Mouse (Mus musculus) hematopoietic stem cell, adult 5-6 weeks (primary cell): ENCODE measurements at regions not wholly inside any gene's neighbourhood (a gene's known extent, or its start where the extent isn't known, plus 50 kb on each side); places are given as distances from the start of the nearest gene placed in this dataset.
"Not testable (repeated sequence)": the region's sequence is repeated elsewhere in the genome, so short reads cannot be mapped to it uniquely, and the experiment has no call there.

Experiments used
- ATAC-seq, 2 experiments: fragments of 125-278 bp in 1 of 2; replicated peaks in 1 of 2; 2 replicates each; pipeline ENCODE4 v1.8.0; 2016 to 2017; ENCODE audit warnings: inconsistent platforms in 2 of 2, mild to moderate bottlenecking in 2 of 2, moderate number of reproducible peaks in 2 of 2, low read depth in 1 of 2, moderate TSS enrichment in 1 of 2; ENCODE audit not compliant: low FRiP score in 2 of 2, poor library complexity in 2 of 2, severe bottlenecking in 2 of 2, insufficient read depth in 1 of 2, low TSS enrichment in 1 of 2

- no peak for ATAC-seq
Observed at GRCm38 (mm10) chr3:111194541-111194940, 943.7 kb upstream of the Prmt6 start.

DNA sequence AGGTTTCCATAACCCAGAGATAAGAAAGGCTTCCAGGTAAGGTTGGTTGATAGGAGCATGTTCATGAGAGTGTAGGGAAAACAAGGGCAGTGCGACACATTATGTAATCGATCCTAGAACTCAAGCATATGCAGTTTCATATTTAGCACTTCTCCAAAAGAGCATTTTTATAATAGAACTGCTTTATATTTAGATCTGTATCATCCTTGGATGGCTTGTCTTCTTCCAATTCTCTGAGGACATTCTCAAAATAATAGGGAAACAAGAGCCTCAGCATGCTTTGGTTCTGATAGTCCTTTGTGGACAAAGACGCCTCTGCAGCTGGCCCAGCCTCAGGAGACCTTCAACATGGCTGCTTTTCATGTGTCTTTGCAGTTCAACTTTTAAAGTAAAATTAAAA, 915.9 kb upstream of the Prmt6 start:
- no peak for ATAC-seq

- not testable (repeated sequence) for ATAC-seq
Observed at GRCm38 (mm10) chr3:111141196-111141595, 890.4 kb upstream of the Prmt6 start.

GRCm38 (mm10) chr3:111108982-111109381, 858.2 kb upstream of the Prmt6 start:
- no peak for ATAC-seq

DNA sequence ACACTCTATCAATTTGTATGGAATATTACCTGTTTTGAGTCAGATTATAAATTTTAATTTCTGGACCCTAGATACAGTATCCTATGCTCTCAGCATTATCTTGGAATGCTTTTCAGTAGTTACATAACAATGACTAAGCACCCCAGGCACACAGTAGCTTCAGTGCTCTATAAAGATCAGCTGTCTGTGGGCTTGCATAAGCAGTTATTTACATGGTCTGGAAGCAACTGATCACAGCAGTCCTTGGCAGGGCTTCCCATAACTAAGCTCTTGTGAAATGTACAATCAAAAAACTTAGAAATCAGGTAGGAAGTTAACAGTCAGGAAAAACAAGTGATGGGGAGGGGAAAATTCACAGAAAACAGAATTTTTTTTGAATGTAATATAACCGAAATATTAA, 851.8 kb upstream of the Prmt6 start:
- no peak for ATAC-seq

GRCm38 (mm10) chr3:111074311-111074710, 823.5 kb upstream of the Prmt6 start:
- no peak for ATAC-seq

GRCm38 (mm10) chr3:111070301-111070700, 819.5 kb upstream of the Prmt6 start:
- ATAC-seq: no peak

GRCm38 (mm10) chr3:111069843-111070242, 819.0 kb upstream of the Prmt6 start:
- ATAC-seq: no peak

GRCm38 (mm10) chr3:111069156-111069555, 818.4 kb upstream of the Prmt6 start:
- 0 out of 4 replicates have a peak, but pooled peaks of 1 of the 2 experiments have one; percentile 32 for ATAC-seq

GRCm38 (mm10) chr3:111049638-111050037, 798.8 kb upstream of the Prmt6 start:
- no peak for ATAC-seq
